Mouse (Mus musculus) embryonic facial prominence, embryonic 11.5 days (tissue): Measurements from ENCODE around the gene Lrrc36. TPM values are rescaled to one million over a fixed set of nuclear protein-coding genes. Genes with fewer than 3 reads are reported as not detected.

ENCODE experiments used
- ATAC-seq: fragments of 200-750 bp; cut with Nextera tagmentation; replicated peaks from 2 replicates; pipeline ENCODE4 v1.8.0; 2017; ENCODE audit warnings: low read depth; ENCODE audit not compliant: insufficient number of reproducible peaks, low FRiP score, low TSS enrichment
- DNase-seq: peaks from one replicate; pipeline ENCODE4 v3.0.0-alpha.2; 2015; ENCODE audit warnings: low spot score
- H3K27ac ChIP-seq: fragments of 300-500 bp; sonication (generic); replicated peaks from 2 replicates; pipeline ENCODE4 v1.5.1; 2014; ENCODE audit warnings: mild to moderate bottlenecking, low read depth, low read length, control low read depth
- H3K27me3 ChIP-seq: fragments of 300-500 bp; sonication (generic); 2 replicates; pipeline ENCODE4 v1.6.1; 2014; ENCODE audit warnings: mild to moderate bottlenecking, low read length, moderate library complexity, mixed read lengths; ENCODE audit not compliant: control insufficient read depth, insufficient read depth
- H3K36me3 ChIP-seq: fragments of 300-500 bp; sonication (generic); replicated peaks from 2 replicates; pipeline ENCODE4 v1.6.1; 2014; ENCODE audit warnings: low read depth, mild to moderate bottlenecking, low read length, moderate library complexity, mixed read lengths; ENCODE audit not compliant: control insufficient read depth, insufficient read depth
- H3K4me1 ChIP-seq: fragments of 300-500 bp; sonication (generic); 2 replicates; pipeline ENCODE4 v1.6.1; 2014; ENCODE audit warnings: low read length, mixed read lengths; ENCODE audit not compliant: control insufficient read depth, insufficient read depth
- H3K4me2 ChIP-seq: fragments of 300-500 bp; sonication (generic); 2 replicates; pipeline ENCODE4 v1.6.1; 2014; ENCODE audit warnings: low read depth, mild to moderate bottlenecking, control low read depth, low read length, moderate library complexity
- H3K4me3 ChIP-seq: fragments of 300-500 bp; sonication (generic); 2 replicates; pipeline ENCODE4 v1.5.1; 2014; ENCODE audit warnings: low read depth, low read length, control low read depth
- H3K9ac ChIP-seq: fragments of 300-500 bp; sonication (generic); replicated peaks from 2 replicates; pipeline ENCODE4 v1.6.1; 2014; ENCODE audit warnings: mild to moderate bottlenecking, control low read depth, low read length
- H3K9me3 ChIP-seq: fragments of 300-500 bp; sonication (generic); replicated peaks from 2 replicates; pipeline ENCODE4 v1.6.1; 2016; ENCODE audit warnings: mild to moderate bottlenecking, low read length, inconsistent platforms, mixed read lengths; ENCODE audit not compliant: control insufficient read depth
- WGBS: fragments of 180-500 bp; shearing (Covaris S2); extraction: QIAGEN DNeasy Blood & Tissue Kit; methylation state at CpG from one replicate; pipeline ENCODE4 v1.1.7; 2014; 5-methylcytosine and 5-hydroxymethylcytosine counted together
- polyA plus RNA-seq: library from polyadenylated mRNA; unstranded; fragments of >200 nt; fragmentation: Nextera tagmentation; extraction: Ambion mirVana; gene quantifications from 2 replicates; pipeline ENCODE4 v1.2.1, GENCODE M21; 2014

The Lrrc36 gene
- polyA plus RNA-seq, 1 experiment from 2014 or later: 0.39 TPM

DNA sequence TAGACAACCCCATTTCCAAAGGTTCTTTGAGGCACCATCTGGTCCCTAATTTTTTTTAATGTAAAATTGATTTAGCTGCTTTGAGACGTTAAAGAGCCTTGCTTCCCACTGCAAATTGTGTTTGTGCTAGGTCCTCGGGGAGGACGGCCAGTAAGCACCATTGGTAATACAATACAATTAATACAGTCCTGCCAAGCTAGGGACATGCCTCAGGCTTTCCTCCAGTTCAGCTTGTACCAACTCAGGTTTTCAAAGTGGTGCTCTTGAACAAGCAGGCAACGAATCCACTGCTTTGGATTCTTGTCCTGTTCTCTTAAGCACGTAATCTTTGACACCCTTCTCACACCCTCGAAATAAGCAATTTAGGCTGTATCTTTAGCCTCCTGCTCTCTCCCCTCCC is 19.6 kb downstream of the Lrrc36 start:
- 38% methylated on average over 6 of the region's 6 CpGs for WGBS
- no peak overlapping the region for H3K4me2 ChIP-seq
- ATAC-seq (no peak), DNase-seq (no peak)
- no peaks in the 10 kb centered on the region; the same call in 1 of the 2 replicates for H3K4me1 ChIP-seq
- H3K9me3 ChIP-seq: no peaks in the 10 kb centered on the region
- no peaks in the 10 kb centered on the region for H3K27me3 ChIP-seq
- no peak overlapping the region for H3K9ac ChIP-seq
- no peaks in the 10 kb centered on the region for H3K36me3 ChIP-seq
- H3K27ac ChIP-seq: no peak overlapping the region
- H3K4me3 ChIP-seq: no peak overlapping the region

DNA sequence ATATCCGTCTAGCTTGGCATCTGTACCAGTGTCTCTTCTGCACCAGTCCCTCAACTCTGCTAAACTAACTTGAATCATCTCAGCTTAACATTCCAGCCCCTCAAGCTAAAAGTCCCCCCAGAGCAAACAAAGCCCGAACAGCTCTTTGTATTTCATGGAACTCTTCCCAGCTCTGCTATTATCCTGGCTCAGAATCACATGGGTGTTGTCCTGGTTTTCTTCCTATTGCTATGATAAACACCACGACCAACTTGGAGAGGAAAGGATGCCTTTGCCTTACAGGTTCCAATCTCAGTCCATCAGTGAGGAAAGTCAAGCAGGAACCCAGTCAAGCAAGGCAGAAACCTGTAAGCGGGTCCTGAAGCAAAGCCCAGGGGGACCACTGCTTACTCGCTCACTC is 20.1 kb downstream of the Lrrc36 start:
- Histone ChIP-seq H3K27ac (no peak overlapping the region), H3K9ac (no peak overlapping the region), H3K36me3 (no peaks in the 10 kb centered on the region), H3K4me2 (no peak overlapping the region), H3K4me1 (no peaks in the 10 kb centered on the region; the same call in 1 of the 2 replicates), H3K4me3 (no peak overlapping the region), H3K27me3 (no peaks in the 10 kb centered on the region), H3K9me3 (no peaks in the 10 kb centered on the region)
- no peak for ATAC-seq
- 53% methylated on average over 5 of the region's 5 CpGs for WGBS
- no peak for DNase-seq

DNA sequence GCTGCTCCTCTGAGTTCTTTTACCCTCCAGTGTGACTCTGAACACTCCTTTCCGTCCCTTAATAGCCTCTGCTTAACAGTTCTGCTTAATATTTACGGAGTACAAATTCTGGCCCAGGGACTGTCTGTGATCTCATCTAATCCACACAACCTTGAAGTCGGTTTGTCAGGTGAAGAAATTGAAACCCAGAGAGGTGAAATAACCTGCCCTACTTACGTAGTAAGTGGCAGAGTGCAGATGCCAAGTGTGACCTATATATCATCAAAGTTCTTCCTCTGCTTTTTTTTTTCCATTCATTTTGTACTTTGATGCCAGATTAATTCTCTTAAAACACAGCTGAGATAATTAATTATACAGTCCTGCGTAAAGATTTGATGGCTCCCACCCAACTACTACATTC is 20.8 kb downstream of the Lrrc36 start:
- ATAC-seq (no peak), DNase-seq (no peak)
- WGBS: 69% methylated on average over 5 of the region's 5 CpGs
- Histone ChIP-seq H3K36me3 (no peaks in the 10 kb centered on the region), H3K27me3 (no peaks in the 10 kb centered on the region), H3K9ac (no peak overlapping the region), H3K4me3 (no peak overlapping the region), H3K4me2 (no peak overlapping the region), H3K4me1 (no peaks in the 10 kb centered on the region; the same call in 1 of the 2 replicates), H3K9me3 (no peaks in the 10 kb centered on the region), H3K27ac (no peak overlapping the region)

DNA sequence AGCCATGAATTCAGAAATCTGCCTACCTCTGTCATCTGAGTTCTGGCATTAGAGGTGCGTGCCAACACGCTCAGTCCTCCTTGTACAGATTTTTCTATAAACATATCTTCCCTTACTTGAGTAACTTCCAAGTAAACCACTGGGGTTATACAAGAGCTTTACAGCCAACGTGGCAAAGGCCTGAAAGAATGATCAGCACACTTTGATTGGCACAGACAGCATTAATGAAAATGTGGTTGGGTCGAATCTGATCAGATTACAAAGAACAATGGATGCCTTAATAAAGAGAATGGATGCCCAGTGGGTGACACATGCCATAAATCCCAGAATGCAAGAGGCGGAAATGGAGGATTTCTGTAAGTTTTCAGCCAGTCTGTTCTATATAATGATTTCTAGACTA is 22.8 kb downstream of the Lrrc36 start:
- Histone ChIP-seq H3K27ac (no peak overlapping the region), H3K27me3 (no peaks in the 10 kb centered on the region), H3K4me2 (no peak overlapping the region), H3K4me3 (no peak overlapping the region), H3K36me3 (no peaks in the 10 kb centered on the region), H3K9ac (no peak overlapping the region), H3K9me3 (no peaks in the 10 kb centered on the region), H3K4me1 (no peaks in the 10 kb centered on the region; the same call in 1 of the 2 replicates)
- DNase-seq: no peak
- WGBS: 75% methylated on average over 5 of the region's 5 CpGs
- ATAC-seq: no peak

DNA sequence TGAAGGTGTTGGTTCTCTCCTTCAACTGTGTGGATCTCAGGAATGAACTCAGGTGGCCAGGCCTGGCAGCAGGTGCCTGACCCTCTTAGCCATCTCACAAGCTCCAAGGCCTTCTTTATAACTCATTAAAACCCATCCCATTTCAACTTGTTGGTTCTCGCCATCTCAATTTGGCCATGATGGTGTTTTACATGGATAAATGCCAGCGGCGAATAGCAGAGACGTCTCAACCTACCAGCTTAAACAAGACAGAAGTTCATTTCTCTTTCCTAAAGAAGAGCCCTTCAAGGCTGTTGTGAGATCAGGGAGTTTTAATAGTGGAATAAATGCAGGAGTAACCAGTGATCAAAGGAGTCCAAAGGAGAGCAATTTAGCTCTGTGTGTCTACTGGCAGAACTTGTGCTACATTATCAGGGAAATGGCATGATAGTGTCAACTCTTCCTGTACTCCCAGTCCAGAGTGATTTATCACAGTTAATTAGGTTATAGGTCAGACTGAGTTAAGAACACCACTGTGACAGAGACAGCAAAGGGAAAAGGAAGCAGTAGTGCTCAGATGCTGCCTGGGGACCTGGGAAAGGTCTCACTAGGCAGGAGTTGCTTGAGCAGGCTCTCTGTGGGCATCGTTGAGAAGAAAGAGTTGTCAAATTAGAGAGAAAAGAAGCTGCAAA is 23.8 kb downstream of the Lrrc36 start:
- WGBS: 84% methylated on average over 5 of the region's 5 CpGs

DNA sequence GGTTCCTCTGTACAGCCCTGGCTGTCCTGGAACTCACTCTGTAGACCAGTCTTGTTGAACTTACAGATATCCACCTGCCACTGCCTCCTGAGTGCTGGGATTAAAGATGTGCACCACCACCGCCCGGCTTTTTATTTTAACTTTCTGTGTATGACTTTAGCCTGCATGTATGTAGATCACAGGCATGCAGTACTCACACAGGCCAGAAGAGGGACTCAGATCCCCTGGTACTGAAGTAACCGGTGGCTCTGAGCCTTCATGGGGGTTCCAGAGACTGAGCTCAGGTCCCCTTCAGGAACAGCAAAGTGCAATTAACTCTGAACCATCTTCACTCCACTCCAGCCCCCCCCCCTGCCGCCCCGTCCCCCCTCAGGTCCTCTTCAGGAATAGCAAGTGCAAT is 25.5 kb downstream of the Lrrc36 start:
- DNase-seq: peak; percentile 72
- H3K4me1 ChIP-seq: no peaks in the 10 kb centered on the region
- ATAC-seq: no peak
- no peaks in the 10 kb centered on the region for H3K9me3 ChIP-seq
- WGBS: 31% methylated on average over 5 of the region's 5 CpGs
- no peak overlapping the region for H3K4me2 ChIP-seq
- H3K27me3 ChIP-seq: no peaks in the 10 kb centered on the region
- no peaks in the 10 kb centered on the region for H3K36me3 ChIP-seq
- no peak overlapping the region for H3K9ac ChIP-seq
- no peak overlapping the region for H3K4me3 ChIP-seq
- no peak overlapping the region for H3K27ac ChIP-seq

More for the DNA sequence above, 23.8 kb downstream of the Lrrc36 start:
- Histone ChIP-seq H3K4me2 (no peak overlapping the region), H3K4me3 (no peak overlapping the region), H3K27me3 (no peaks in the 10 kb centered on the region), H3K9ac (no peak overlapping the region), H3K27ac (no peak overlapping the region), H3K9me3 (no peaks in the 10 kb centered on the region), H3K36me3 (no peaks in the 10 kb centered on the region), H3K4me1 (no peaks in the 10 kb centered on the region; the same call in 1 of the 2 replicates)
- no peak for DNase-seq
- ATAC-seq: no peak

DNA sequence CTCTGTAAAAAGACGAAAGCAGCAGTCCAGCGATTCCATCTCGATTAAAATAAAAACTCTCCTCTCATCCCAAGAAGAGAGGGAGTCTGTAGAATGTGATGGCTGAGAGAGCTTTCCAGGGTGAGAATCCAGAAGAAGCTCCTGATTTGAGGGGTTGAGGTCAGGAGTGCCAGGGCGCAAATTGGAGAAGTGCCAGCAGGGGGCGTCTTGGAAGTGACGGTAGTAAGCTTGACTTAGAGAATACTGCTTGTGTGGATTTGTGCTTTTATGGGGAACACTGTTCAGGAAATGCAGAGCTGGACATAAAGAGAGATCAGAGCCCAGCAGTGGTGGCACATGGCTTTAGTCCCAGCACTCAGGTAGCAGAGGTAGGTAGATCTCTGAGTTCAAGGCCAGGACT is 28.1 kb downstream of the Lrrc36 start:
- Histone ChIP-seq H3K4me1 (no peaks in the 10 kb centered on the region), H3K4me3 (no peak overlapping the region), H3K27ac (no peak overlapping the region), H3K36me3 (no peaks in the 10 kb centered on the region), H3K27me3 (no peaks in the 10 kb centered on the region), H3K9me3 (no peaks in the 10 kb centered on the region), H3K9ac (no peak overlapping the region), H3K4me2 (no peak overlapping the region)
- ATAC-seq (no peak), DNase-seq (peak; percentile 68)
- WGBS: 11% methylated on average over 6 of the region's 6 CpGs

DNA sequence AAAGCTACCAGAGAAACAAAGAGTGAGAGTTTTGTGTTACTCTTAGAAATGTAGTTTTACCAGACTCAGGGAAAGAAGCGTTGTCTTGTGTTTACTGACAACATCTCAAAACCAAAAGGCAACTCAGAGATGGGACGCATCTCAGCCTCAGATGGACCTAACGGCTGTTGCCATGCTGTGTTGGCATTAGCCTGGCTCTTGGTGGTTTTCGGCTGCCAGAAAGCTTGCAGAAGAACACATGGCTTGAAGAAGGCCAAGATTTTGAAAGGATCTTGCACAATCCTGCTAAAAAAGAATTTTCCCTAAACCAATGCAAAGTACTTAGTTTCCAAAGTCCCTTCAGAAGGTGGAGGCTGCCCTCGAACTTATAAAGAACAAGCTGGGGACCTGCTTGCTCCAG is 29.3 kb downstream of the Lrrc36 start:
- no peak overlapping the region for H3K27ac ChIP-seq
- H3K9me3 ChIP-seq: no peaks in the 10 kb centered on the region
- H3K36me3 ChIP-seq: no peaks in the 10 kb centered on the region
- no peak overlapping the region for H3K4me3 ChIP-seq
- H3K4me1 ChIP-seq: no peaks in the 10 kb centered on the region
- DNase-seq (no peak), ATAC-seq (no peak)
- H3K27me3 ChIP-seq: no peaks in the 10 kb centered on the region
- H3K4me2 ChIP-seq: no peak overlapping the region
- H3K9ac ChIP-seq: no peak overlapping the region
- 85% methylated on average over 5 of the region's 5 CpGs for WGBS
